Mouse (Mus musculus) midbrain, postnatal 0 days (tissue): ENCODE results near the gene Agtr1a. TPM values are rescaled to one million over a fixed set of nuclear protein-coding genes. Genes with fewer than 3 reads are reported as not detected.

Experiments used
- ATAC-seq: fragments of 200-750 bp; cut with Nextera tagmentation; 2 replicates; pipeline ENCODE4 v1.8.0; 2017; ENCODE audit warnings: moderate number of reproducible peaks, mild to moderate bottlenecking, moderate TSS enrichment, moderate library complexity; ENCODE audit not compliant: low FRiP score
- DNase-seq: peaks from one replicate; pipeline ENCODE4 v3.0.0-alpha.2; 2015; ENCODE audit warnings: low spot score
- H3K27ac ChIP-seq: fragments of 300-500 bp; sonication (generic); 2 replicates; pipeline ENCODE4 v1.5.1; 2014; ENCODE audit warnings: low read depth, mild to moderate bottlenecking, low read length, mixed read lengths
- H3K27me3 ChIP-seq: fragments of 300-500 bp; sonication (generic); 2 replicates; pipeline ENCODE4 v1.6.1; 2014; ENCODE audit warnings: low read length, control low read depth, mixed read lengths; ENCODE audit not compliant: insufficient read depth
- H3K36me3 ChIP-seq: fragments of 300-500 bp; sonication (generic); 2 replicates; pipeline ENCODE4 v1.6.1; 2014; ENCODE audit warnings: low read length, control low read depth, mixed read lengths; ENCODE audit not compliant: insufficient read depth
- H3K4me1 ChIP-seq: fragments of 300-500 bp; sonication (generic); 2 replicates; pipeline ENCODE4 v1.6.1; 2014; ENCODE audit warnings: mild to moderate bottlenecking, control low read depth, antibody characterized with exemption, low read length, mixed read lengths; ENCODE audit not compliant: insufficient read depth
- H3K4me2 ChIP-seq: fragments of 300-500 bp; sonication (generic); 2 replicates; pipeline ENCODE4 v1.6.1; 2014; ENCODE audit warnings: low read depth, mild to moderate bottlenecking, low read length, mixed read lengths; ENCODE audit not compliant: poor library complexity, severe bottlenecking
- H3K4me3 ChIP-seq: fragments of 300-500 bp; sonication (generic); 2 replicates; pipeline ENCODE4 v1.5.1; 2014; ENCODE audit warnings: low read depth, mild to moderate bottlenecking, low read length, moderate library complexity
- H3K9ac ChIP-seq: fragments of 300-500 bp; sonication (generic); replicated peaks from 2 replicates; pipeline ENCODE4 v1.6.1; 2014; ENCODE audit warnings: mild to moderate bottlenecking, low read length, moderate library complexity, mixed read lengths; ENCODE audit not compliant: poor library complexity, severe bottlenecking
- H3K9me3 ChIP-seq: fragments of 300-500 bp; sonication (generic); 2 replicates; pipeline ENCODE4 v1.6.1; 2016; ENCODE audit warnings: low read length, control low read depth
- CTCF ChIP-seq: IDR thresholded peaks from 2 replicates; pipeline ENCODE4 v1.5.1; 2016; ENCODE audit warnings: antibody characterized with exemption, mild to moderate bottlenecking
- WGBS: fragments of 180-500 bp; shearing (Covaris S2); extraction: QIAGEN DNeasy Blood & Tissue Kit; methylation state at CpG from one replicate; pipeline ENCODE4 v1.1.7; 2014; 5-methylcytosine and 5-hydroxymethylcytosine counted together
- polyA plus RNA-seq: library from polyadenylated mRNA; unstranded; fragments of >200 nt; fragmentation: Nextera tagmentation; extraction: Ambion mirVana; gene quantifications from 2 replicates; pipeline ENCODE4 v1.2.1, GENCODE M21; 2015
- total RNA-seq: library from RNA; depleted of rRNA; stranded (reverse); fragments of >200 nt; gene quantifications from 2 replicates; pipeline ENCODE4 v1.2.3, GENCODE M21; 2014

Gene Agtr1a
- total and polyA plus RNA-seq, 2 experiments from 2014 or later = 0.55 to 0.70 TPM

DNA sequence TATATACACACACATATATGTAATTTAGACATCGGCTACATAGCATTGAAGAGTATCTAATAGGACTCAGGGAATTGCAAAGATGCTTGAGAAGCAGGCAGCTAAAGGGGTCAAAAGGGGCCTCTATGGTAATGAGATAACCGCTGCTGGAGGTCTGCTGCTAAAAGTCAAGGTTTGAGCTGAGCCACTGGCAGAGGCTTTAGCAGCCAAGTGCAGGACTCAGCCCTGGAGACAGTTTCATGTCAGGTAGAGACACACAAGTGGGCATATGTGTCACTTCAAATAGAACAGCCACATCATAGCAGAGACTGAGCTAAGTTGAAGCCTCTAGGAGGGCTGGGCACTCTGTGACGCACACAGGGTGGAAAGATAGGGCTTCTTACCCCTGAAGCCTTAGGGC, 1.6 kb upstream of the Agtr1a start:
- no peak for TF ChIP-seq CTCF
- 60% methylated on average over 3 of the region's 3 CpGs for WGBS
- DNase-seq (no peak), ATAC-seq (no peak)
- H3K27me3 ChIP-seq = 0 out of 2 replicates have a peak, but pooled peaks cover 3% of the 10 kb centered on the region
- no peaks in the 10 kb centered on the region for H3K9me3 ChIP-seq
- H3K4me2 ChIP-seq = no peak overlapping the region
- H3K36me3 ChIP-seq = no peaks in the 10 kb centered on the region
- H3K27ac ChIP-seq = no peak overlapping the region
- H3K9ac ChIP-seq = no peak overlapping the region
- no peak overlapping the region for H3K4me3 ChIP-seq
- no peaks in the 10 kb centered on the region; the same call in 1 of the 2 replicates for H3K4me1 ChIP-seq

DNA sequence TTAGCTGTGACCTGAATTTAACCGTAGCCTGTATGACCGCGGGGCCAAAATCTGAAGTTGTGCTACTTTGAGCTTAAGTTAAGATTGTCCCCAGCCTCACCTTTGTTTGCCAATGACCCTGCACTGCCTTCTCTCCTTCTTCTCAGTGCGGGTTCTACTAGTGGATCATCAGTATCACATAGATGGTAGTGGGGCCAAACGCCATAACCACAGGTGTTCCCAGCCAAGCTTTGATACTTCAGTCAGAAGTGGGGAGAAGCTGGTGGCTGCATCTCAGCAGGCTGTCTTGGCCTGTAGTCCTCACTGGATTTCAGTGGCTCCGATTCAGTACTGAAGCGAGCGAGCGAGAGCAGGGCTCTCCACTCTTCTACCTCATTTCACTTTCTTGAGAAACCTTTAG, 672 bp downstream of the Agtr1a start:
- peak overlapping the region; percentile 48; the same call in 1 of the 2 replicates for H3K9ac ChIP-seq

DNA sequence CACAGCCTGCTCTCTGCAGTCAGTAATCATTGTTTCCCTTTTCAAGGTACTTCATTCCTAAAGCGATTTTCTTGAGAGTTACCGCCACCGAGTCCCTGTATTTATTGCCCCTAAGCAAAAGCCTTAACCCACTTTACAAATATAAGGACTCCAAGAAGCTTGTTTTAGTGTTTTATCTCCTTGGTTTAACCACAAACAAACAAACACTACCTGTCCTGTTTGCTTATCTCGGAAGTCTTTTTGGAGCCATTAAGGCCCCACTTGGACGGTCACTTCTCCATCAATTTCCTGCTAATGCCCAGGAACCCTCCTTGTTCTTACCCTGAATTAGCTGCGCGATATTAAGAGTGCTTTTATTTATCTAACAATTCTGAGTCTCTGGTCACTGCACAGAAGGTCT, 1.4 kb downstream of the Agtr1a start:
- Histone ChIP-seq H3K9ac (no peak overlapping the region), H3K4me1 (no peaks in the 10 kb centered on the region; the same call in 1 of the 2 replicates), H3K9me3 (no peaks in the 10 kb centered on the region), H3K4me2 (no peak overlapping the region), H3K27ac (no peak overlapping the region), H3K4me3 (no peak overlapping the region), H3K27me3 (0 out of 2 replicates have a peak, but pooled peaks cover 3% of the 10 kb centered on the region), H3K36me3 (no peaks in the 10 kb centered on the region)
- no peak for DNase-seq
- WGBS = 87% methylated on average over 7 of the region's 7 CpGs
- ATAC-seq = no peak
- no peak for TF ChIP-seq CTCF

More for the DNA sequence above, 672 bp downstream of the Agtr1a start:
- H3K27me3 ChIP-seq = 0 out of 2 replicates have a peak, but pooled peaks cover 3% of the 10 kb centered on the region
- WGBS = 24% methylated on average over 9 of the region's 9 CpGs
- ATAC-seq (no peak; the same call in 1 of the 2 replicates), DNase-seq (no peak)
- no peak for TF ChIP-seq CTCF
- H3K36me3 ChIP-seq = no peaks in the 10 kb centered on the region
- no peaks in the 10 kb centered on the region for H3K9me3 ChIP-seq
- H3K4me3 ChIP-seq = peak overlapping the region; percentile 51; the same call in 1 of the 2 replicates
- peak overlapping the region; percentile 99 for H3K4me2 ChIP-seq
- no peaks in the 10 kb centered on the region; the same call in 1 of the 2 replicates for H3K4me1 ChIP-seq
- H3K27ac ChIP-seq = no peak overlapping the region

DNA sequence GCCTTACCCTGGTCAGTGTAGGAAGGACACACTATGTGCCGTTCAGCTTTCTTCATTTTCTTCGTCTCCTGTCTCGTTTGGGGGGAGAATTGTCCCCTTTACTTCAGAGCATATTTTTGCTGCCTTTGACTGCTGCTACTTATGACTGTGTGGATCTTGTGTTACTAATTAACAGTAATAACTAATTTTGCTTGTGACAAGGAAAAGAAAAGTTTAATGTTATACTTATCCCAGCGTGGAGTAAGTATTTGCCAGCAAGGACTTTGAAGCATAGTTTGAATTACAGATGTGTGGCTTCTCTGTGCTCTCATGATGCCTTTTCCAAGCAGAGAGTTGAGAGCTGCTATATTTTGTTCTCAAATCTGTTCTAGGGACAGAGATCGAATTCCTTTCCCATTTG, 2.3 kb downstream of the Agtr1a start:
- no peak for ATAC-seq
- 89% methylated on average over 5 of the region's 5 CpGs for WGBS

DNA sequence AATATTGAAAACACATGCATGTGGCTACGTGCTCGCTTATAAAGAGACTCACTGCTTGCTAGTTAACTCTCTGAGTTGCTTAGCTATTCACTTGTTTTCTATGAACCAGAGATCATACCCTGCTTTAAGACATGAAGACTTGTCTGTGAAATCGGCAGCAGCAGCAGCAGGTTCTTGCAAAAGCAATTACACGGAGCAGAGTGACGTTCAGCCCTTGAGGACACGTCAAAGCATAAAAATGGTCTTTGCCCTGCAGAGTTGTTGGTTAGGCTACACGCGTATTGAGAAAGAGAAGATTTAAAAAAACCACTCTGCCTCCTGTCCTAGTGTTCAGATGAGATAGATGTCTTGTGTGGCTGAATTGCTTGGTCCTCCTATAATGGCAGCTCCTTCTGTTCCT, 3.7 kb downstream of the Agtr1a start:
- WGBS = 61% methylated on average over 8 of the region's 8 CpGs
- TF ChIP-seq CTCF = no peak
- Histone ChIP-seq H3K36me3 (no peaks in the 10 kb centered on the region), H3K4me3 (no peak overlapping the region), H3K4me2 (no peak overlapping the region), H3K27ac (no peak overlapping the region), H3K9ac (no peak overlapping the region), H3K27me3 (0 out of 2 replicates have a peak, but pooled peaks cover 3% of the 10 kb centered on the region), H3K9me3 (no peaks in the 10 kb centered on the region), H3K4me1 (no peaks in the 10 kb centered on the region; the same call in 1 of the 2 replicates)
- ATAC-seq = no peak
- DNase-seq = no peak

More for the DNA sequence above, 2.3 kb downstream of the Agtr1a start:
- H3K9me3 ChIP-seq = no peaks in the 10 kb centered on the region
- no peak overlapping the region for H3K9ac ChIP-seq
- H3K36me3 ChIP-seq = no peaks in the 10 kb centered on the region
- no peak for TF ChIP-seq CTCF
- no peak overlapping the region for H3K27ac ChIP-seq
- H3K4me2 ChIP-seq = no peak overlapping the region
- H3K4me3 ChIP-seq = no peak overlapping the region
- H3K4me1 ChIP-seq = no peaks in the 10 kb centered on the region; the same call in 1 of the 2 replicates
- no peak for DNase-seq
- H3K27me3 ChIP-seq = 0 out of 2 replicates have a peak, but pooled peaks cover 3% of the 10 kb centered on the region

DNA sequence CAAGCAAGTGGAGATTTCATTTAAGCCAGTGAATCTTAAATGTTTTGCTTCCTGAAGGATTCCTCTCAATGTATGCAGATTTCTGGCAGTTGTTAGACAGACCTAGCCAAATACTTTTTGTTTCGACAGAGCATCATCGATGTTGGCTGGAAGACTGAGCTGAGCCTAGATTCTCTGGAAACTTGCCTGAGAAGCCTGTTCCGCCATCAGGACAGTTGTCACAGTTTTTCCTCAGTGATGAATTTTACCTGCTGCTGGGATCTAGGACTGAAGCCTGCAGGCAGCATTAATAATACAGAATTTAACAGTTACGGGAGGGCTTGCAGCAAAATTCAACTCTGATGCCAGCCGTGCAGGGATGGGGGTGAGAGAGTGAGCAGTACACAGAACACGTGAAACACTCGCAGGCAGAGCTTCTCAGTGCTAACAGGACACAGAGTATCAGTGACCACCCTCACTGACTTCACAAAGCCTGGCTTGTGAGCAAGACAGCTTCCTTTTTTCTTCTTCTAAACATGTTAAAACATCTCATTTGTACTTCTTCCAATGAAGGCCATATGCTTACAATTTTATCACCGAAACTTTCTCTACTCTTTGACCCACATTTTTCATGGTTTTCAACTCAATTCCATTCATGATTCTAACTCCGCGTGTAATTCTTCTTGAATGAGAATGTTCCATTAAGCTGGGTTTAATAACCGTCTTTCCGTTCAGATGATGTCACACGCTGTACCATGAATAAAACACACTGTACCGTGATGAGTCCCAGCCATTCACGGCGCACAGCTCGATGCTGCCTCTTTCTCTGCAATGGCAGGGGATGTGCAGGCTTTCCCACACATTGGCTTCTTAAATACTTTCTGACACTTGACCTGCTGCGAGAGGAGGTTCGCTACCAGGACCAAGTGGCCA, 6.0 kb downstream of the Agtr1a start:
- Histone ChIP-seq H3K9ac (no peak overlapping the region), H3K4me1 (no peaks in the 10 kb centered on the region), H3K36me3 (no peaks in the 10 kb centered on the region), H3K27me3 (no peaks in the 10 kb centered on the region), H3K27ac (no peak overlapping the region), H3K9me3 (no peaks in the 10 kb centered on the region), H3K4me2 (0 out of 2 replicates have a peak overlapping the region, but pooled peaks have one; percentile 15), H3K4me3 (0 out of 2 replicates have a peak overlapping the region, but pooled peaks have one; percentile 8)
- WGBS = 49% methylated on average over 19 of the region's 19 CpGs
- peak; percentile 15 for DNase-seq
- ATAC-seq = peak; percentile 74; the same call in 1 of the 2 replicates
- TF ChIP-seq CTCF = no peak
